Mouse (Mus musculus) left cerebral cortex, postnatal 25 days (tissue): ENCODE results near the gene Kctd11. TPM values are rescaled to one million over a fixed set of nuclear protein-coding genes. Genes with fewer than 3 reads are reported as not detected.
A peak's percentile ranks its signal among the peaks of the same experiment; 100 is the strongest.

Source experiments
- DNase-seq, 2 experiments: peaks; one replicate each; pipeline ENCODE4 v3.0.0; 2022; ENCODE audit warnings: low spot score in 2 of 2, mixed read lengths in 1 of 2
- intact Hi-C: fragments of 180-260 bp; cut with DNase I; formaldehyde crosslinking; loops from one replicate; pipeline ENCODE4 v1.15.1; 2025
- total RNA-seq, 2 experiments: library from RNA; stranded (reverse); gene quantifications; 2 replicates each; pipeline ENCODE4 v1.2.3; 2021

Kctd11 gene
- total RNA-seq, 2 experiments from 2014 or later, result 1.1 to 1.2 TPM

DNA sequence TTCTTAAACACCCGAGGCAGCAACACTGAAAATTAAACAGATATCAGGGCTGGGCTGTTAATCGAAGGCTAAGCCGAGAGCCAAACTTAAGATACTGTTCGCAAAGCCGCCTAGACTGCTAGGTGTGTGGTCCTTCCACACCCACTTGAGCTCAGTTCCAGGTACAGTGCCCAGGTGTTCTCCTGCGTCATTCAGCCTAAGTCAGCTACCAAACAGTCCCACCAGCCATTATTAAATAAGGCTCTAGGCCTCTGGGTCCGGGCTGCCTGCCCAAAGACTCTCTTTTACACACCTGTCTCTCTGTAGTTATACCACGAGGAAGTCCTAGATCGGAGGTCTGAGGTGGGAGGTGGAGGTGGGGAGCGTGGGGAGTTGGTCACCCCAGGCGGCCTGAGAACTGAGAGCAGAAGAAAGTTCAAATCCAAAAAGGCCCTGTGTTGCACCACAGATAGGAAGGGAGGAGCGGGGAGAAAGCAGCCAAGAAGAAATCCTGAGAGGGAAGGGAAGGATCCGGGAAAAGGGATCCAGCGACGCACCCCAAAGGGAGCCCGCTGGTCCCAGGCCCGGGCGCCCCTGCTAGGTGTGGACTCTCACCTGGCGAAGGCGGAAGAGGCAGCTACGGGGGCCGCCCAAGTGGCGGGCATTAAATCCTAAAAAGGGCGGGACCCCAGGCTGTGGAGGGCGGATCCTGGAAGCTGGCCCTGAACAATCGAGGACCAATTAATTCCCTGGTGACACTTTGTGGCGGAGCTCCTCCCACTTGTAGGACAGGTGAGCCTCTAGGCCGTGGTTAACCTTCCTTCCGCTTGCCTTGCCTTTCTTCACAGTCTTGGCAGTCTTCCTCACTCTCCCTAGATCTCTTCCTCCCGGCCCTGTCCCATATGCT lies 22.9 kb downstream of the Kctd11 start, which contains the start of gene Tnk1:
Tnk1 (minus strand) TSS at position 618 of the 886 bp plus-strand sequence.
- intact Hi-C loops, result no loop called here
- DNase-seq, result no peak

DNA sequence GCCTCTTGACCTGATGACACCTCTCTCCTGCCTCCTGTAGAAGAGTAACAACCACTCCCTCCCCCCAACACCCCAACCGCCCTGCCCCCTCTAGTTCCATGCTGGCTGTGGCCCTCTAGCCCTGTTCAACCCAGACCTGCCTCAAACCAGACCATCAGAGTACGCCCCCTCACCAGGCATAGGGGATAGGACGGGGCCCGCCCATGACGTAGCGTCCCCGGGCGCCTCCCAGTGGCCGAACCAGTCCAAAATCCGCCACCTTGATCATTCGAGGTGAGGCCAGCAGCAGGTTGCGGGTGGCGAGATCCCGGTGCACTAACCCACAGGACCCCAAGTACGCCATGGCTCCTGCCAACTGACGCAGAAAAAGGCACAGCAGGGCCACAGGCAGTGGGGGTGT lies 25.9 kb downstream of the Kctd11 start:
- intact Hi-C loops, result no loop called here
- no peak for DNase-seq

DNA sequence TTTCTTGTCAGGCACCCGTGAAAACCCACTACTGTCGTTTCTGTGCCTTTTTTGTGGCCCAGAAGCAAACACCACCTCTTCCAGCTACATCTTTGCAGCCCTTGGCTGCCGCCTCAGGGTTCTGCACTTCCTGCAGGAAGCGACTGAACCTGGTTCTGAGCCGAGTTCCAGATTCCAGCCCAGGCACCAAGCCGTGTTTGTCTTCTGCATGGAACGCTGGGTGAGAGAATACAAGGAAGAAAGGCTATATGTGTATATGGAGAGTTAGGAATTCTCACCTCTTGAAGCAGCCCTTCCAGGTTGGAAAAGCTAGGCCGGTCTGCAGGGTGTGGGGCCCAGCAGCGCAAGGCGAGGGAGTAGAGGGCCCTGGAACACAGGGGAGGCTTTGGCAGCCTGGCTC lies 26.5 kb downstream of the Kctd11 start:
- intact Hi-C loops, result no loop called here
- DNase-seq, result no peak

GRCm38 (mm10) chr11:69853994-69854393 lies 27.2 kb downstream of the Kctd11 start:
- DNase-seq, result no peak
- intact Hi-C loops, result no loop called here

DNA sequence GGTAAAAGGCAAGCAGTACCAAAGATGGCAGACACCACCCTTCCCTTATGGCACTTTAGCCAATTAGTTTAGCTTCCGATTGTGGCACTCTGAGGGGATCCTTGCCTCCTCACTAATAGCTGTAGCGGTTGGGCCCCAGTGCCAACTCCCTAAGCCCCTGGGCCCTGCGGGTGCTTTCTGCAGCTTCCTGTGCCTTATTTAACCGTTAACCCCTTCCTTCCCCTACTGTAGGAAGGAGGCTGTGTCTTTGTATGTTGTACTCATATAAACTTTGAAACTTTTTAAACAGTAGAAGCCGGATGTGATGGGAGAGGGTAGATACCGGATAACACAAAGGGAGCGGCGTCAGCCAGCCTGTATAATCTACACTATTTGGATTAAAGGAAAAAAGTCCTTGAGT lies 30.5 kb downstream of the Kctd11 start:
- DNase-seq, result no peak
- intact Hi-C loops, result no loop called here

DNA sequence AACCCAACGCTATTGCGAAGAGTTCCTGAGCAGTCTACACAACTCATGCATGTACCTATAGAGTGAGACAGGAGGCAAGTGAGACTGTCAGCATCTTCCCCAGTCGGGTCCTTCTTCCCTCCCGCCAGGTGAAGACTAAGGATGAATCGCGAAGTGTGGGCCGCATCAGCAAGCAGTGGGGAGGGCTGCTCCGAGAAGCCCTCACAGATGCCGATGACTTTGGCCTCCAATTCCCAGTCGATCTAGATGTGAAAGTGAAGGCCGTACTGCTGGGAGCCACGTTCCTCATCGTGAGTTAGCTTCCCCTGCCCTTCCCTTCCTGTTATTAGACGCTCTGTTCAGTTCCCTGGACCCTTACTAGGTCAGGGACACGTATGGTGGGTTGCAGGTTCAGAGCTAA lies 31.3 kb downstream of the Kctd11 start:
- intact Hi-C loops, result no loop called here
- DNase-seq, result no peak

GRCm38 (mm10) chr11:69849128-69849527 lies 32.1 kb downstream of the Kctd11 start:
- intact Hi-C loops, result no loop called here

GRCm38 (mm10) chr11:69848021-69848420 lies 33.2 kb downstream of the Kctd11 start:
- intact Hi-C loops, result no loop called here
- no peak for DNase-seq

More at GRCm38 (mm10) chr11:69849128-69849527, 32.1 kb downstream of the Kctd11 start:
- no peak for DNase-seq

GRCm38 (mm10) chr11:69846738-69847688 lies 34.2 kb downstream of the Kctd11 start:
- intact Hi-C loops, result loop anchor here (1.0 kb wide), 1 partner anchor 9 kb away; the partner anchor contains the start of gene Tmem256
- no peak for DNase-seq

GRCm38 (mm10) chr11:69846198-69846680 lies 35.0 kb downstream of the Kctd11 start, which contains the start of gene Plscr3:
TSS of gene Plscr3 (plus strand) at chr11:69846376.
- peak; percentile 87 to 88 for DNase-seq
- intact Hi-C loops, result loop anchor here (1.0 kb wide), 1 partner anchor 8 kb away; the partner anchor contains the start of gene Tmem256

GRCm38 (mm10) chr11:69838714-69839104 lies 42.5 kb downstream of the Kctd11 start:
- intact Hi-C loops, result loop anchor here (1.0 kb wide), 1 partner anchor 8 kb away; the partner anchor contains the start of gene Plscr3
- DNase-seq, result no peak

GRCm38 (mm10) chr11:69837952-69838713 lies 43.1 kb downstream of the Kctd11 start, which contains the start of gene Tmem256:
TSS of gene Tmem256 (plus strand) at chr11:69838514.
- intact Hi-C loops, result loop anchor here (1.0 to 2.0 kb wide), 4 partner anchors 8 to 79 kb away; partner anchors contain the start of genes Plscr3 and Polr2a
- DNase-seq, result peak; percentile 96 to 99

- no peak for DNase-seq
- intact Hi-C loops, result loop anchor here (2.0 kb wide), 3 partner anchors 35 to 79 kb away; partner anchors contain the start of gene Polr2a
These were observed 43.6 kb downstream of the Kctd11 start, which contains the start of gene Nlgn2 for GRCm38 (mm10) chr11:69837604-69837951. TSS of gene Nlgn2 (minus strand) at chr11:69837784.

DNA sequence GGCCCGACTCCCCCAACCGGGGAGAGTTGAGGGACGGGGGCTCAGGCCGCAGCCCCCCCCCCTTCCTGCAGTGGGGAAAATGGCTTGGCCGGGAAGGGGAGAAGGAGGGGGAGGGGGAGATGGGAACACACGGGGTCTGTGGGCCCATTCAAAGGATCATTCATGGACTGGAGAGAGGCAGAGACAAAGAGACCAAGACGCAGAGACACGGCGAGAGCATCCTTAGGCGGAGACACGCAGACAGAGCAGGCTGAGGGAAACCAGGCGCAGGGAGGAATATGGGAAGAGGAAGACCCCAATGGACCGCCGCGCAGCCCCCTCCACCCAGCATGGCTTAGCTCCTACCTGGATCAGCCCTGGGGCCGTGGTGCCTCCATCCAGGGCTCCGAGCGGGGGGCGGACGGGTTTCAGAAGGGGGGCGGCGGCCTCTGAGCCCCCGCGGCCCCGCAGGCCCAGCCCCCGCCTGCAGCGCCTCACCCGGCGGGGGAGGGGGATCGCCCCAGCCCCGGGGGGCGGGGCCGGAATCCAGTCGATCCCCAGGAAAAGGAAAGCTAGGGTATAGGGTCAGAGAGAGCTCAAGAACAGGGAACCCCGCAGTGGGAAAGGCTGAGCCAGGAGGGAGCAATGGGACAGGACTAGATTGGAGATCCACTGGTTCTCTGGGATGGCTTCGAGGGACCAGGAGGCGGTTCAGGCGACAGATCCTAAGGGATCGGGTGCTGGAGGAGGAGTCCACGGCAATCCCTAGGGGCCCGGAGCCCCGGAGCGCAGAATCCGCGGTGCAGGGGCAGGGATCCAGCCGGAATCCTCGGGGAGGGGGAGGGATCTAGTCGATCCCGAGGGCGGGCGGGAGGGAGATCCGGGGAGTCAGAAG lies 44.3 kb downstream of the Kctd11 start:
- intact Hi-C loops, result loop anchor here (2.0 kb wide), 3 partner anchors 34 to 78 kb away; partner anchors contain the start of gene Polr2a
- peak; percentile 42 to 43 for DNase-seq

DNA sequence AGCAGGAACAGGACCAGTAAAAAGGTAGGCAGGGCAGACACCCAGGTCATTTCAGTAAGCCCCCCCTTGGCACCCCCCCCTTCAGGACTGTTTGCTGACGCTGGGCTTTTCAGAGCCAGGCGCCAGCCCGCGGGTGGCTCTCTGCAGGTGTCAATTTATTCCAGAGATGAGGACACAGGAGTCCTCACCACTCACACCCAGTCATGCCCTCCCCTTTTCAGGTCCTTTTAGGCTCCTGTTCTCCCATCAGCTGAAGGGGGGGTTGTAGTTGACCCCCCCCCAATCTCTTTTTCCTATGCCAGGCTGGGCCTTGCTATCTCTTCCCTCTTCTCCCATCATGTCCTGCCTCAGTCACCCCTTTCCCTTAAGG lies 45.3 kb downstream of the Kctd11 start:
- intact Hi-C loops, result loop anchor here (2.0 kb wide), 3 partner anchors 33 to 77 kb away; partner anchors contain the start of gene Polr2a
- DNase-seq, result no peak

GRCm38 (mm10) chr11:69835326-69835965 lies 45.8 kb downstream of the Kctd11 start:
- intact Hi-C loops, result no loop called here
- no peak for DNase-seq

DNA sequence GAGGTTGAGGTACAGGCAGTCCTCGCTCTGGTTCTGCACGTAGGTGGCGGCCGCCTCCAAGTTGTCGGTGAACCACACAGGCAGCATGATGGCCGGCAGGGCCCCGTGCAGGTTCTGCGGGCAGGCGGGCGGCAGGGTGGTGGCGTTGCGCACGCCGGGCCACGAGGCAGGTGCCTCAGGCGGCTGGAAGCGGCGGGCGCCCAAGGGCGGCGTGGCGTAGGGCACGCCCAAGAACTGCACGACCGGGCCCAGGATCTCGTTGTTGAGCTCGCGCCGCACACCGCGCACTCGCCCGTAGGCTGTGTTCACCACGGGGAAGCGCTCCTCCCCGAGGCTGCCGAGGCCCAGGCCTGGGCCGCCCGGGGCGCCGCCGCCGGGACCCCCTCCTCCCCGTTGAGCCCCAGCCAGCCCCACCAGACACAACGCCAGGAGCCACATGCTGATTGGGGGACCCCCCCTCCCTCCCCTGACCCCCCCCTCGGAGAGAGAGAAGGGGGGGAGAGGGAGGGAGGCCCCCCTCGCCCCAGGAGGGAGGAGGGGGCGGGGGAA lies 47.1 kb downstream of the Kctd11 start:
- DNase-seq, result peak in 1 of 2 experiments; percentile 39
- intact Hi-C loops, result no loop called here
